ENCODE assay signal across 17 mouse cellular contexts in genomic region chr17:27308933-27309332, GRCm38 (mm10).
DNase-seq lines count a peak whose midpoint lies in the region; ATAC-seq and TF ChIP-seq lines count a peak whose summit lies in the region.
"Had no signal": no experiment of that assay in that cellular context is flagged by ENCODE, and none has a peak within 500 bp of the region (broad histone marks: within the 10 kb centered on the region; RNA-seq: fewer than 3 reads in every experiment).

No protein-coding gene starts in this region.

- TF ChIP-seq CTCF in stomach, postnatal 0 days (IDR thresholded peaks at IDR 0.05; ENCODE audit: low read depth), result peak; percentile 9; the same call in 1 of the 2 replicates

- no peak for TF ChIP-seq EP300 in stomach, postnatal 0 days (optimal IDR thresholded peaks at IDR 0.05)

- H3K36me3 ChIP-seq in midbrain, embryonic 10.5 days, result no peaks in the 10 kb centered on the region
- H3K36me3 ChIP-seq in midbrain, embryonic 13.5 days, result no peaks in the 10 kb centered on the region
- H3K36me3 ChIP-seq in stomach, postnatal 0 days (ENCODE audit: control insufficient read depth, insufficient read depth, low read length), result no peaks in the 10 kb centered on the region
- no peaks in the 10 kb centered on the region for H3K36me3 ChIP-seq in limb, embryonic 10.5 days
- H3K36me3 ChIP-seq: heart, embryonic 15.5 days; limb, embryonic 15.5 days; neural tube, embryonic 13.5 days had no signal

- no peaks in the 10 kb centered on the region for H3K27me3 ChIP-seq in midbrain, embryonic 10.5 days (ENCODE audit: low read depth, poor library complexity, severe bottlenecking)
- H3K27me3 ChIP-seq in midbrain, embryonic 13.5 days, result peaks cover 3% of the 10 kb centered on the region; the same call in 1 of the 2 replicates
- H3K27me3 ChIP-seq in stomach, postnatal 0 days (ENCODE audit: control insufficient read depth, insufficient read depth, low read length), result no peaks in the 10 kb centered on the region
- H3K27me3 ChIP-seq in limb, embryonic 10.5 days (ENCODE audit: low read depth, poor library complexity, severe bottlenecking), result 0 out of 2 replicates have a peak, but pooled peaks cover 4% of the 10 kb centered on the region
- H3K27me3 ChIP-seq: limb, embryonic 15.5 days; neural tube, embryonic 13.5 days had no signal

- no peaks in the 10 kb centered on the region for H3K9me3 ChIP-seq in midbrain, embryonic 10.5 days (replicated peaks)
- no peaks in the 10 kb centered on the region for H3K9me3 ChIP-seq in midbrain, embryonic 13.5 days
- no peaks in the 10 kb centered on the region for H3K9me3 ChIP-seq in stomach, postnatal 0 days (ENCODE audit: control insufficient read depth, low read length)
- H3K9me3 ChIP-seq in limb, embryonic 10.5 days (replicated peaks), result no peaks in the 10 kb centered on the region
- H3K9me3 ChIP-seq: heart, embryonic 15.5 days; limb, embryonic 15.5 days; neural tube, embryonic 13.5 days had no signal

- peak; percentile 54 to 62 for DNase-seq in cerebellum, postnatal 14 days
- no peak for DNase-seq in cerebellum, adult 8-10 months
- peak; percentile 42 for DNase-seq in midbrain, embryonic 10.5 days (ENCODE audit: low spot score)
- DNase-seq in embryo, embryonic 11 days, result peak; percentile 32
- DNase-seq in stomach, postnatal 0 days (ENCODE audit: low spot score), result no peak
- no peak for DNase-seq in lung, postnatal 25 days (ENCODE audit: low spot score)
- DNase-seq in limb, embryonic 10.5 days (ENCODE audit: low spot score), result no peak
- DNase-seq: cerebellum, adult 9-10 months; gastrocnemius, postnatal 36 days; kidney, adult 11 months; lung, adult 2 months; right cerebral cortex, adult 18-20 months had no signal

- 37% methylated on average over 4 of the region's 4 CpGs for WGBS in midbrain, embryonic 10.5 days
- 40% methylated on average over 4 of the region's 4 CpGs for WGBS in midbrain, embryonic 13.5 days
- WGBS in stomach, postnatal 0 days, result 48% methylated on average over 4 of the region's 4 CpGs
- WGBS in limb, embryonic 10.5 days, result 38% methylated on average over 4 of the region's 4 CpGs

- H3K4me3 ChIP-seq in midbrain, embryonic 10.5 days, result no peak overlapping the region
- no peak overlapping the region for H3K4me3 ChIP-seq in midbrain, embryonic 13.5 days (replicated peaks)
- no peak overlapping the region for H3K4me3 ChIP-seq in stomach, postnatal 0 days (ENCODE audit: low read depth, low read length)
- H3K4me3 ChIP-seq in limb, embryonic 10.5 days, result no peak overlapping the region
- H3K4me3 ChIP-seq: heart, embryonic 15.5 days; limb, embryonic 15.5 days; neural tube, embryonic 13.5 days had no signal

- ATAC-seq in midbrain, embryonic 13.5 days, result no peak
- no peak for ATAC-seq in stomach, postnatal 0 days (ENCODE audit: low FRiP score, low TSS enrichment)
- ATAC-seq: forebrain, embryonic 16.5 days had no signal

- no peak overlapping the region for H3K4me2 ChIP-seq in midbrain, embryonic 13.5 days (replicated peaks)
- no peak overlapping the region for H3K4me2 ChIP-seq in stomach, postnatal 0 days (replicated peaks; ENCODE audit: low read depth)
- H3K4me2 ChIP-seq: heart, embryonic 15.5 days; limb, embryonic 15.5 days; neural tube, embryonic 13.5 days had no signal

- H3K9ac ChIP-seq in midbrain, embryonic 13.5 days (replicated peaks), result no peak overlapping the region
- H3K9ac ChIP-seq in stomach, postnatal 0 days (ENCODE audit: low read length), result no peak overlapping the region
- H3K9ac ChIP-seq: heart, embryonic 15.5 days; limb, embryonic 15.5 days had no signal

- H3K4me1 ChIP-seq in midbrain, embryonic 10.5 days, result peaks cover 25% of the 10 kb centered on the region
- peaks cover 10% of the 10 kb centered on the region; the same call in 1 of the 2 replicates for H3K4me1 ChIP-seq in midbrain, embryonic 13.5 days (replicated peaks)
- H3K4me1 ChIP-seq in stomach, postnatal 0 days (replicated peaks; ENCODE audit: control insufficient read depth, insufficient read depth), result no peaks in the 10 kb centered on the region
- H3K4me1 ChIP-seq in limb, embryonic 10.5 days, result peaks cover 22% of the 10 kb centered on the region
- H3K4me1 ChIP-seq: heart, embryonic 15.5 days had no signal

- H3K27ac ChIP-seq in midbrain, embryonic 10.5 days (replicated peaks), result peak overlapping the region; percentile 43
- no peak overlapping the region; the same call in 1 of the 2 replicates for H3K27ac ChIP-seq in midbrain, embryonic 13.5 days
- H3K27ac ChIP-seq in stomach, postnatal 0 days (replicated peaks), result no peak overlapping the region
- no peak overlapping the region for H3K27ac ChIP-seq in limb, embryonic 10.5 days
- H3K27ac ChIP-seq: heart, embryonic 15.5 days; limb, embryonic 15.5 days; neural tube, embryonic 13.5 days had no signal

Comparison
In these comparisons a context has a peak if more than half of its experiments do, and no peak if none do; other contexts are left out.
1. DNase-seq: peak in cerebellum, postnatal 14 days (2 of 2), midbrain, embryonic 10.5 days (single experiment) and embryo, embryonic 11 days (single experiment); none in cerebellum, adult 8-10 months (single experiment), stomach, postnatal 0 days (single experiment), lung, postnatal 25 days (single experiment) and limb, embryonic 10.5 days (single experiment).